Mouse (Mus musculus): ENCODE results near the gene Egflam.

GRCm38 (mm10) chr15:7281579-7281978, 116.6 kb downstream of the Egflam start:
- TF ChIP-seq MAFK (IDR thresholded peaks at IDR 0.05; ENCODE audit: insufficient read depth, low read depth, low read length) = no peak
- TF ChIP-seq CHD2 (IDR thresholded peaks at IDR 0.05; ENCODE audit: low read depth, low read length) = no peak

All from ES-E14 (cell line).